Mouse (Mus musculus) megakaryocyte, adult 5-6 weeks (primary cell): ENCODE results near the gene Dnajc22. TPM values are rescaled to one million over a fixed set of nuclear protein-coding genes. Genes with fewer than 3 reads are reported as not detected.

Experiments used
- ATAC-seq: 2 replicates; pipeline ENCODE4 v1.8.0; 2016; ENCODE audit warnings: mild to moderate bottlenecking, inconsistent platforms; ENCODE audit not compliant: poor library complexity, severe bottlenecking
- total RNA-seq, 2 experiments: library from RNA; stranded (forward) in 1 of 2; stranded (reverse) in 1 of 2; fragments of 153-499, 151-499 nt in 1 of 2; fragments of 221-1000, 200-1000 nt in 1 of 2; gene quantifications; 2 replicates each; pipeline versions ENCODE4 v1.2.3 to v1.2.4; 2015 to 2017

The Dnajc22 gene
- total RNA-seq, 2 experiments from 2014 or later, result 0.11 TPM; not detected in 1

GRCm38 (mm10) chr15:99113396-99113975 lies 20.5 kb downstream of the Dnajc22 start:
- ATAC-seq, result no peak

DNA sequence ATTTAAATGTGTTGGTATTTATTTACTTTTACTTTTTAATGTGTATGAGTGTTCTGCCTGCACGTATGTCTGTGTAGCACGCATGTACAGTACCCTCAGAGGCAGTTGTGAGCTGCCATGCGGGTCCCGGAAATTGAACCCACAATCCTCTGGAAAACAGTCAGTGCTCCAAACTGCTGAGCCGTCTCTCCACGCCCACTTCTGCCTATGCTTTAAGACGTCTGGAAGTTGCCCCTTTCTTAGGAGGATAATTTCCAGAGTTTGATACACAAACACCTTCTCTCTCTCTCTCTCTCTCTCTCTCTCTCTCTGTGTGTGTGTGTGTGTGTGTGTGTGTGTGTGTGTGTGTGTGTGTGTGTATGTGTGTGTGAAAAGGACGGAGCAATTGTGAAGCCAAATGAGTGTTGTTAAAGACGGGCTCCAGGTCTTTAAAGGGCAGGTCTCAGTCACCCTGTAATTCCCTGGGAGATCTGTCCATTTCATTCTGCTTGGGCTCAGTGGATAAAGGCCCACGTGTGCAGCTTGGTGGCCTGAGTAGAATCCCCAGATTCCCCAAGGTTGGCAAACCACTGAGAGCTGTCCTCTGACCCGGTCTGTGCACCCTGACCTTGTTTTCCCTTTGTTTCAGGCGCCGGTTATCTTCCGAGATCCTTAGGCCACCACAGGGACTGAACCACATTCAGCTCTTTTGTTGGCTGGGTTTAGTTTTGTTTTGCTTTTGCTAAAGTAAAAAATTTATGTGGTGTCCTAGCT lies 21.5 kb downstream of the Dnajc22 start:
- no peak for ATAC-seq

DNA sequence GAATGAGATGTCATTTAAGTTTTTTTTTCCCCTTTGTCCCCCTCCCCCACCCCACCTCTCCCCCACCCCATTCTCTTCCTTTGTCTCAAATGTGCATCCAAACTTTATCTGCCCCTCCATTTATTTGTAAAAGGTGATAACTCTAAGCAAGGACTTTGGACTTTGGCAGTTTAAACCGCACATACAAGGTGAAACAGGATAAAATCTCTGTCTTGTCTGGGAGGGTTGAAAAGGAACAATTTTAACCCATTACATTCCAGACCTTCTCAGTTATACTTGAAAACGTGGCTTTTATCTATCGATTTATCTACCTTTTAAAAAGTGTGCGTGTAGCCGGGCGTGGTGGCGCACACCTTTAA lies 22.1 kb downstream of the Dnajc22 start:
- ATAC-seq, result no peak

GRCm38 (mm10) chr15:99116539-99116938 lies 23.6 kb downstream of the Dnajc22 start:
- no peak for ATAC-seq

- ATAC-seq, result no peak
These were observed 27.8 kb downstream of the Dnajc22 start for GRCm38 (mm10) chr15:99120814-99121213.

- no peak for ATAC-seq
These were observed 29.7 kb downstream of the Dnajc22 start for GRCm38 (mm10) chr15:99122642-99123041.

GRCm38 (mm10) chr15:99125711-99126080 lies 32.7 kb downstream of the Dnajc22 start, which contains the start of gene Spats2:
Spats2 (plus strand) TSS chr15:99125916.
- ATAC-seq, result no peak

DNA sequence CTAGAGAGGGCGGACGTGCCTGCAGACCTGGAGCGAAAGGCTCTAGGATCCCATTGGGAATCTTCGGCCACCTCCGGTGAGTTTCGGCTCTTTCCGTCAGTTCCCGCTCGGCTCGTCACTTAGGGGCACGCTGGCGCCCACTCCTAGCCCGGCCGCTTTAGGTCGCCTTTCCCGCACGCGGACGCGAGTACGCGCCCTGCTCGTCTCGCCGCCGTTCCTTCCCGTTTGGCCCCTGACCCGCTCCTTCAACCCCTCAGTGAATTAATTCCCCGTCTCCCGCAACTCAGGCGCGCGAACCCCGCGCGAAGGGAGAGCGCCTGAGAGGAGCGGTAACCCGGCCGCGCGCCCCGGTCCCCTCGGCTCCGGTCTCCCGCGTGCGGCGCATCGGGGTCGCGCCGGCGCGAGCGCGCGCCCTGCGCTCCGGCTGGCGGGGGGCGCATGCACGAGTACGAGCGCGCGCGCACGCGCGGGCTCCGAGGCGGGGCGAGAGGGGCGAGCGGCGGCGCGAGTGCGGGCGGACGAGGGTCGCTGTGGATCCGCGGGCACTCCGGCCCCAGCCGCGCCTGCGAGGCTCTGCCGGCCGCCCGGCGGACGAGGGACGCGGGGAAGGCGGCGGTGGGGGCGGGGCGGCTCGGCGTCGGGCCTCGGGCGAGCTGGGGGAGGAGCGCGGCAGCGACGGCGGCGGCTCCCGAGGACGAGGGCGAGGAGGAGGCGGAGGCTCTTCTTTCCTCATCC lies 33.3 kb downstream of the Dnajc22 start:
- 0 out of 2 replicates have a peak, but pooled peaks have one; percentile 35 for ATAC-seq

DNA sequence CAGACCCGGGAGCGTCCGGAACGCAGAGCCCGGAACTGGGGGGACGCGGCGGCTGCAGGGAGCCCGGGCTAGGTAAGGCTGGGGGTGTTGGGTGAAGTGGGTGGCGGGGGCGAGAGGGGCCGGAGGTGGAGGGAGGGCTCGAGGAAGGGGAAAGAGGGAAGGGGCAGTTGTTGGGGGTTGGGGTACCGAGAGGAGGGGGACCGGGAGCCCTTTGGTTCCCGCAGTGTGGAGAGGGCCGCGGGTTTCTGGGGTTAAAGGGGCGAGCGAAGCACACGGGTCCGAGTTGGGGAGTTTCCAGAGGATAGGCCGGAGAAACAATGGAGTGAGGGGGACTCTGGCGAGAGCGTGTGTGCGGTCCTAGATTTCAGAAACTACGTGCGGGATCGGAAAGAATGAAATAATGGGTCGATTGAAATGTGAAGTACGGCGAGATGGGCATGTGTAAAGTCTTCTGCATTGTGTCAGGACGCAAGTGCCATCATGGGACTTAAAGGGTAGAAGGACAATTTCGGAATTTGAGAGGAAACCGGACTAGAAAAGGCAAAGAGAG lies 33.9 kb downstream of the Dnajc22 start:
- ATAC-seq, result no peak

- no peak for ATAC-seq
These were observed 35.0 kb downstream of the Dnajc22 start for GRCm38 (mm10) chr15:99127851-99128522.

- ATAC-seq, result no peak
These were observed 36.5 kb downstream of the Dnajc22 start for GRCm38 (mm10) chr15:99129441-99129840.

- no peak for ATAC-seq
These were observed 37.3 kb downstream of the Dnajc22 start for GRCm38 (mm10) chr15:99129956-99130910.

DNA sequence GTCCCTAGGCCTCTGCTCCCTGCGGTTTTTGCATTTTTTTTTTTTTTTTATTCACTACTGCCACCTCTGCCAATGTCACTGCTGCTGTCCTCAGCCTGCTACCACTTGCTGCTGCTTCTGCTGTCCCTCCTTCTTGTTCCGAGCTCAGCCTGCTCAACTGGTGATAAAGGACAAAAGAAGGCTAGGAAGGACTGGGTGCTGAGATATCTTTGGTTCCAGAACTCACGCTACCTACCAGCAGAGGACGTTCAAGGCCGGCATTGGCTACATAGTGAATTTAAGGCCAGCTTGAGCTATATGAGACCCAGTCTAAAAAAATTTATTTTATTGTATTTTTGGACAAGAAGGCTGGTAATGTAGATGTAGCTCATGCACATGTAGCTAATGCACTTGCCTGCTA lies 45.4 kb downstream of the Dnajc22 start:
- no peak for ATAC-seq

DNA sequence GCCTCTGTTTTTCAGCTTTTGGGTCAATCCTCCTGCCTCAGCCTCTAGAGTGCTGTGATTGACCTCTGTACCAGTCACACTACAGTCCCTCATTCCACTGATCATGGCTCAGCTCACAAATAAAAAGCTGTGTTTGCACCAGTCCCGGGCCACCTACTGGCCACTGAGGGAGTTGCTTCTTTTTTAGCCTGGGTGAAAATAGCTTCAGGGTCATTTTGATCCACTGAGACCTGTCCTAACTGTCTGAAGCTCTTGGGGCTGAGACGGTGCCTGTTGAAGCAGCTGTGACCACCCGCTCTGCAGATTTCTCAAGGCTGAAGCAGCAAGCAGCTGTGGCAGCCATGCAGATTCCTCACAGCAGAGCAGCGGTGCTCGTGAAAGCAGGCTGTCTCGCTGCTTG lies 46.7 kb downstream of the Dnajc22 start:
- ATAC-seq, result no peak

DNA sequence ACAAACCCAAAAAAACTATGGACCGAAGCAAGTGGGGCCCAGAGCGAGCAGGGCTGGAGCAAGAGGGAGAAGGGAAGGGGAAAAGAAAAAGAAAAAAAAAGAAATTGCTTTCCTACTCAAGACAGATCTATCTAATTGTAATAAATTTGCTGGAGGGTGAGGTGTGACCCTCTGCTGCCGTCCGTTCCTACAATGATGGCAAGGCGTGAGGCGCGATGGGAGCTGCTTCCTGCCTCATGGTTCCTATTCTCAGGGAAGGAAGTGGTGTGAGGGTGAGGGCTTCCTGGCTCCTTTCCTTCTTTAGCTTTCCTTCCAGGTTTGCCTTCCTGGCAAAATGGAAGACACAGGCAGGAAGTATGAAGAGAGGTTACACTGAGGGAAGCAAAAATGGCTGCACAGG lies 57.5 kb downstream of the Dnajc22 start:
- ATAC-seq, result no peak

DNA sequence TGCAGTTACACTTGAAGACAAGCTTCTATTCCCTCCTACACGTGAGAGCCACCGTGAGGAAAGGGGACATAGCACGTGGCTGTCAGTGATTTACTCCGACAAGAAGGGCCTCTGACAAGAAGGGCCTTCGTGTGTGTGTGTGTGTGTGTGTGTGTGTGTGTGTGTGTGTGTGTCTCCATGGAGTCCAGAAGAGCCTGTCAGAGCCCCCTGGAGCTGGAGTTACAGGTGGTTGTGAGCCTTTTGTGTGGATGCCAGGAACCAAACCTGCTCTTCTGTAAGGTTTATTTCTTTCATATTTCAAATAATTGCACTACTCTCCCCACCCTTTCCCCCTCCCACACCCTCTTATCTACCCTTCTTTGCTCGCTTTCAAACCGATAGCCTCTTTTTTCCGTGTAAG lies 58.4 kb downstream of the Dnajc22 start:
- ATAC-seq, result no peak

DNA sequence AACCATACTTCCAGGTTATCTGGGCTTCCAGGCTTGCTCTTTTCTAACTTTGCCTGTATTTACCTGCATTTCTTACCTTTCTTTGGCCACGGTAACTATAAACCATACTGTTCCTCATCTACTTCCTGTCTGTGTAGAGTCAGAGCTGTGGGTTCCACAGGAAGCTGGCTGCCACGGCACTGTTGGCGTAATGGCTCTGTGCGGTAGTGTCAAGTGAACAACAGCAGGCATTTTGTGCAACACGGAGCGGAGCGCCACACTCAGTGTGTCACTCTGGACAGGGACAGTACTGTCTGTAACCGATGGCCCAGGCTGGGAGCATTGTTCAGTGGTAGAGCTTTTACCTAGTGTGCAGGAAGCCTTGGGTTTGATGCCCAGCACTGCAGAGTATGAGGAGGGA lies 60.5 kb downstream of the Dnajc22 start:
- no peak for ATAC-seq
